Mouse (Mus musculus) heart, adult 9 months (tissue): ENCODE measurements around the gene Rap1b.

Source experiments
- DNase-seq, 2 experiments: peaks; one replicate each; pipeline ENCODE4 v3.0.0; 2022; ENCODE audit warnings: low spot score in 2 of 2

Gene Rap1b

GRCm38 (mm10) chr10:117858241-117858640 is 12.4 kb upstream of the Rap1b start:
- DNase-seq = no peak

DNA sequence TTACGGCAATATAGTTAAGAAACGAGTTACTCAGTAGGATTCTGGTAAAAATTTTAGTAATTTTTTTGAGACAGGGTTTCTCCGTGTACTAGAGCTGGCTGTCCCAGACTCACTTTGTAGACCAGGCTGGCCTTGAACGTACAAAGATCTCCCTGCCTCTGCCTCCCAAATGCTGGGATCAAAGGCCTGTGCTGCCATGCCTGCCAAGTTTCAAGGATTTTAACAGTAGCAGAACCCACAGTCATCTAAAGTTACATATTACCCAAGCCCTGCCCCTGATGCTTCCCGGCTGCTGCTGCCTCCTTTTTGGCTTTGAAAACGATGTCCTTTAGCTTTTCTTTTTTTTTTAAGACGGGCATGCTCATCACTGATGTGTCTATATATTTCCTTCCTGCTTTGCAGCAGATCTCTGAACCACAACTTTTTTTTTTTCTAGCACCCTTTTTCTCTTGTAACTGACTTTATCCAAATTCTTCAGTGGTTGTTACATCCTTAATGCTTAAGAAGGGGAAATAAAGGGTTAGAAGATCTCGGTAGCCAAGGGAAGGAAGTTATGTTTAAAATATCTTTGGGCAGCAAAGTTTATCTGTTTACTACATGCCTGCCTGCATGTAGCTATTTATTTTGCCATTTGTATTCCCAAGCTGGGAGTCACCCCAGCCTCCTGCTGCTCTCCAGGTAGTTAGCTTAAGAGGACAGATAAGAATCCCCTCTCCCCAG is 10.3 kb upstream of the Rap1b start:
- no peak for DNase-seq

GRCm38 (mm10) chr10:117852648-117853192 is 6.9 kb upstream of the Rap1b start:
- no peak for DNase-seq

- no peak for DNase-seq
Measured at GRCm38 (mm10) chr10:117848981-117849380, 3.1 kb upstream of the Rap1b start.

GRCm38 (mm10) chr10:117846796-117847195 is 961 bp upstream of the Rap1b start:
- no peak for DNase-seq

DNA sequence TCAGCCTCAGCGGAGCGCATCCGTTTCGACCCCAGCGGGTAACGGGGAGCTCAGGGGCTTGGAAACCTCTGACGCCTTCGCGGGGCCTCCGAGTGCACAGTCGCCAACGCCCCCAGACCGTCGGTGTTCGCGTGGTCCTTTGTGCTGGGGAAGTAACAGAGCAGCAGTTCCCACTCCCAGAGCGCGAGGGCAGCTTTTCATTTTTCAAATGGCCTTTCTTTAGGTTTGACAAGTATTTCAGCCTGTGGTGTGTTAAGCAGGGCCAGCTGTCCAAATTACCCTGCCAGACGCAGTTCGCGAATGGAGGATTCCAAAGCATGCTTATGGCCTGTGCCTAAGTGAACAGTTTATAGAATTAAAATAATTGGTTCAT is 411 bp upstream of the Rap1b start:
- no peak for DNase-seq

- peak; percentile 78 to 79 for DNase-seq
Measured at GRCm38 (mm10) chr10:117844782-117845596, 846 bp downstream of the Rap1b start.

GRCm38 (mm10) chr10:117844279-117844678 is 1.6 kb downstream of the Rap1b start:
- DNase-seq = no peak

GRCm38 (mm10) chr10:117843690-117844089 is 2.1 kb downstream of the Rap1b start:
- DNase-seq = no peak

DNA sequence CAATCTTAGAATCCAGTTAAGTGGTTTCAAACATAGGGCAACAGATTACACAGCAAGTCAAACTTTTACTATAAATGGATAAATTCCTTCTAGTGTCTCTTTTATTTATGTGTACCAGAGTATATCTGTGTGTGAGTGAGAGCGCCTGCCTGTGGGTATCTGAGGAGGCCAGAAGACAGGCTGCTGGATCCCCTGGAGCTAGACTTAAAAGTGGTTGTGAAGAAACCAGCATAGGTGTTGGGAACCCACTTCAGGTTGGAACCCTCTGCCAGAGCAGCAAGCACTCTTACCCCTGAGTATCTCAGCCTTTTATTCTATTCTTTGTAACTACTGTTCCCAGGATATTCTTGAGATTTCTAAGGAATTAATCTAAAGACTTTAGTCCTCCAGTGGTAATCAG is 4.1 kb downstream of the Rap1b start:
- DNase-seq = no peak

- no peak for DNase-seq
Measured at GRCm38 (mm10) chr10:117840431-117840995, 5.3 kb downstream of the Rap1b start.

DNA sequence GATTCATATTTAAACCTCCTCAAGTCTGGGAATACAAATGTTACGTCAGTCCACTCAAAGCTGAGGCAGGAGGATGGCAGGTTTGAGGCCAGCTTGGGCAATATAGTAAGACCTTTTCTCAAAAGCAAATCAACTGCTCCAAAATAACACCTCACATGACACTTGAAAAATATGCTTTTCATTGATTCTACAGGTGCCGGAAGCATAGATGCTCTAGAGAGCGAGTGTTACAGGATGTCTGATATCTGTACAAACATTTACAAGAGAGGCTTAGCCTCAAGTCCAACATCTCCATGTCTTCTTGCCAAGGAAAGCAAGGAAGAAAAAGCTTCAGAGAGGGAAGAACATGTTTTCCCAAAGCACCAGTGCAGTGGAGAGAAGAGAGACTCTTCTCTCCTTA is 6.1 kb downstream of the Rap1b start:
- no peak for DNase-seq

DNA sequence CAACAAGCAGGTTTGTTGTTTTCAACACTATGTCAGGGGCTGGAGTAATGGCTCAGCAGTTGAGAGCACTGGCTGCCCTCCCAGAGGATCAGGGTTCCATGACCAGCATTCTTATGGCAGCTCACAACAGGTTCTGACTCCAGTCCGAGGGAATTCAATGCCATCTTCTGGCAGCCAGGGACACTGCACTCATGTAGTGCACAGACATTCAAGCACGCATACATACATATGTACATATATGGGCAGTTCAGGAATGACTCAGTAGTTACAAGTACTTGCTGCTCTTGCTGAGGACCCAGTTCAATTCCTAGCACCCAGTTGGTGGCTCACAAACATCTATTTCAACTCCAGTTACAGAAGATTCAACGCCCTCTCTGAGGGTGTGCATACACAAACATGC is 6.9 kb downstream of the Rap1b start:
- DNase-seq = no peak

- no peak for DNase-seq
Measured at GRCm38 (mm10) chr10:117836354-117836753, 9.5 kb downstream of the Rap1b start.

DNA sequence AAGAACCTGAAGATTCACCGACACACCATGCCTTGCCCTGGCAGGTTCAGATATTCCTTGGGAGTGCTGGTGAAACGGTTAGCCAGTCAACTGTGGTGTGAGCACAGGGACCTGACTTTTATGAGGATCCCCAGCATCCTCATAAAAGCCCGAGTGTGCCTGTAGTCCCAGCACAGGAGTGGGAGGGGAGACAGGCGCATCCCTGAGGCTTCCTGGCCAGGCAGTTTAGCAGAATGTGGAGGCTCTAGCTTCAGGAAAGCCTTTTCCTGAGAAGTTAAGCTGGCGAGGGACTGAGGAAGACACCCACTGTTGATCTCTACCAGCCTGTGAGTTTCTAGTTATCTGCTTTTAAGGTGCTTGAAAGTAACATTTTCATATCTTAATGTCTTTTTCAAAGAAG is 10.4 kb downstream of the Rap1b start:
- DNase-seq = no peak

DNA sequence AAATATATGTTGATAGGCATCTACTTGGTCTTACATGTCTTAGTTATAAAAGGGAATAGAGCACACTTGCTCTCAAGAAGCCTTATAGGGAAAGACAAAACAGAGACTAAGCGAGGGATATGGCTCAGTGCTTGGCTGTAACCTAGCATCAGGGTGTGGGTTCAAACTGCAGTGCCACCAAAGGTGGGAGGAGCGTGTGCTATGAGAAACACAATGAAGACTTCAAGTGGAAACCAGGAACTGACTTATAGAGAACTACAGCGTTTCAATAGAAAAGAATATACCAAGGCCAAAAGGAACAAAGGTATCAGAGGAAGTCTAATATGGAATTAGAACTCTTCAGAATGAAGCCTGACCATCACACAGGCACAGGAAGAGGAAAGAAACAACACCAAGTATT is 15.0 kb downstream of the Rap1b start:
- no peak for DNase-seq

DNA sequence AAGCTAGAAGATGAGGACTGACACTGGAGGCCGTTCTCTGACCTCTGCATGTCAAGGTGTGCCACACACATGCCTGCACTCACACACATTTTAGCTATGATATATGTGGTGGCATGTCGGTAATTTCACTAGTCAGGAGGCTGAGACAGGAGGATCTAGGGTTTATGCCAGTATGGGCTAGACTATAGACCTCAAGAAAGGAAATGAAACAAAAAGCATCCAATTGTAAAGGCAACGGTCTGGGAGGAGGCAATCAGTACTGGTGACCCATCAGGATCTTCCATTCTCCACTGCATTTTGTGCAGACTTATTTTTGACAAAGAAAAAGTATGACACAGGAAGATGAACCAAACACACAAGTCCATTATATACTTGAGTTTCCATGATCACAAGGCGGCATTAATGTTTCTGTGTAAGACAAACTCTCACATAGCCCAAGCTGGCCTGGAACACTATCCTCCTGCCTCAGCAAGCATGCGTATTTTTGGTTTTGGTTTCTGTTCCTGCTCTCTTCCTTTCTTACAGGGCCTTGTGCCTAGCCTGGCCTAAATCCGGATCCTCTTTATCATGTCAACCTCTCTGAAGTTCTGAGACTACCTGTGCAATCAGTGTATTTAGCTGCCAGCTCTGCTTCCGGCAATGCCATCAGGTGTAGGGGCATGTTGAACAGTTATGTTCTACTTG is 16.2 kb downstream of the Rap1b start:
- no peak for DNase-seq

GRCm38 (mm10) chr10:117829022-117829421 is 16.8 kb downstream of the Rap1b start:
- DNase-seq = no peak

GRCm38 (mm10) chr10:117828536-117828935 is 17.3 kb downstream of the Rap1b start:
- no peak for DNase-seq

DNA sequence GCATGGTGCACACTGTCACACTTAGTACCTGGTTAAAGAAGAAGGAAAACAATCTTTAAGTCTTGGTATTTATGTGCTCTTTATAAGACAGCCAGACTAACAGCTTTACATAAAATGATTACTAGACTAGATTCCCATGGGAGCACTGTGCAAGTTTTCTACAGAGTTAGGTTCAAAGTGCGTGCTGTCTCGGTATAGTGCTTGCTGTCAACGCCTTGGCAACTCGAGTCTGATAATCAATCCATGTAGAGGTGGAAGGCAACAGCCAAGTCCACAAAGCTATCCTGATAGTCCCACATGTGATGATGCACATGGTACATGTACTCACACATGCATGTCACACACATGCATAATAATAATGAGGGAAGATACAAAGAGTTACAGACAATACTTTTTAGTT is 21.2 kb downstream of the Rap1b start:
- no peak for DNase-seq

DNA sequence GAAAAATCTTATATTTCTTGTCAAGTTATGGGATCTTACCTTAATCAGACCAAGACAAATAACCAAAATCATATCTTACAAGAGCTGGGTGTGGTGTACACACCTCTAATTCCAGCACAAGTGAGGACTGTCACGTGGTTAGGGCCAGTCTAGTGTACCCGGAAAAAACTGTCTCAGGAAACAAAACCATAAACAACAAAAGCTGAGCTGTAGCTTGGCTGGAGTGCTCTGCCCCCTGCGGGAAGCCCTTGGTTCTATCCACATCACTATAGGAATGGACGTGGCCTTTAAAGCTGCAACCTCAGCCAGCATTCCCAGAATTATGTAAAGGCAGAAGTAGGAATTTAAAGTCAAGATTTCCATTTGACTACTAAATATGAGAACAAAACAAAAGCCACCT is 21.7 kb downstream of the Rap1b start:
- DNase-seq = no peak

DNA sequence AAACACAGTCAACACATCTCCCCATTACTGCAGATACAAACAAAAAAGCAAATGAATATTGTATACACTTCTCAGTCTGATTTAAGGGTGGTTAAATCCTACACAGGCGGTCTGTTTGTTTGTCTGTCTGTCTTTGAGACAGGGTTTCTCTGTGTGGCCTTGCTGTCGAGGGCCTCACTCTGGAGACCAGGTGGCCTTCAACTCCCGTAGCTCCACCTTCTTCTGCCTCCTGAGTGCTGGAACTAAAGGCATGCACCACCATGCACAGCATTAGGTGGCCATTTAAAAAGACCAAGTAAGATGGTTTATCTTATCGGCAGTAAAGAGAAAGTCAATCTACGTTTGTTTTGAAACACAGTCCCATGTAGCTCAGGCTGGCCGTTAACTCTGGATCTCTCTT is 22.5 kb downstream of the Rap1b start:
- no peak for DNase-seq
